8 mouse cellular contexts compared by ENCODE assay signal in the genomic region with DNA sequence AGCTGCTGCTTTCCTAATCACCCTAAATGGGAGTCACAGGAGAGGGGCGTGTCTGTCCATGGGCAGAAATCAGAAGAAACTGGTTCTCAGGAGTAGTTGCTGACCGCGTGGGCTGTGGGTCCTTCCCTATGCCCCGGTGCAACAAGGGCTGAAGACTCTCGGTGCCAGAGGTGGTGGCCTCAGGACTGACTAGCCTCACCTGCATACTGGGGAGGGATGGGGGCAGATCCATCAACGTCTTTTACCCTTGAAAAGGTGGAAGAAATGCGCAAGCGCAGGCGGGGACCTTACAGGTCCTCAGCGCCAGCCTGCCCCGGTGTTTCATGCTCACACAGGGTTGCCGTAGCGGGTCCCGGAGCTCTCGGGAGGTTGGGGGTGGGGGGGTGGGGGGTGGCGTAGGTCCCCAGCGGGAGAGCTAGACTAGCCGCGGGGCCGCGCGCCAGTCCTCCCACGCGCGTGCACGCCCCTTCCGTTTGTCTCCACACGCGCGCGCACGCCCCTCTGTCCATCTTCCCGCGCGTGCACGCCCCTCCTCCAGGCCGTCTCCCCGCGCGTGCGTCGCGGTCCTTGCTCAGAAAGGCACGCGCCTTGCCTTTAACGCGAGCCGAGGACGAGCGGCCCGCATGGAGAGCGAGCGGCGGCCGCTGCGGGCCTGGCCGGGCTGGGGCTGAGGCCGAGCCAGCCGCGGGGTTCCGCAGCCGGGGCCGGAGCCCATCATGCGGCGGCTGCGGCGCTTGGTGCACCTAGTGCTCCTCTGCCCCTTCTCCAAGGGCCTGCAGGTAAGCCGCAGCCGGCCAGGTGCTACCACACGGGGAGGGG. TPM values are rescaled to one million over a fixed set of nuclear protein-coding genes. Genes with fewer than 3 reads are reported as not detected.
A peak's percentile ranks its signal among the peaks of the same experiment; 100 is the strongest.
DNase-seq lines count a peak whose midpoint lies in the region; TF ChIP-seq lines count a peak whose summit lies in the region.

A gene (plus strand): TSS at position 537 of the 819 bp plus-strand sequence.

- DNase-seq in ovary, adult 18-20 months (ENCODE audit: low spot score) = peak; percentile 45
- DNase-seq in ovary, postnatal 10 days (ENCODE audit: low spot score) = no peak
- peak; percentile 89 for DNase-seq in embryonic facial prominence, embryonic 10.5 days (ENCODE audit: low spot score)
- DNase-seq in heart, adult 18-20 months = peak; percentile 77 to 80
- DNase-seq in kidney, adult 11 months = peak; percentile 49
- DNase-seq in left cerebral cortex, postnatal 36 days (ENCODE audit: low spot score in 2 of 2) = peak; percentile 85 to 91
- DNase-seq in midbrain, embryonic 10.5 days (ENCODE audit: low spot score) = peak; percentile 78

- no peaks in the 10 kb centered on the region for H3K9me3 ChIP-seq in embryonic facial prominence, embryonic 10.5 days
- H3K9me3 ChIP-seq in midbrain, embryonic 10.5 days (replicated peaks) = no peaks in the 10 kb centered on the region

- WGBS in embryonic facial prominence, embryonic 10.5 days = under 1% methylated on average over 70 of the region's 70 CpGs
- 1% methylated on average over 70 of the region's 70 CpGs for WGBS in midbrain, embryonic 10.5 days
- 1% methylated on average over 69 of the region's 70 CpGs for WGBS in small intestine, adult 2 months

- intact Hi-C loops in left cerebral cortex, postnatal 36 days (cut with DNase I) = loop anchor here (5.0 kb wide), 1 partner anchor 181 kb away; a partner anchor contains a TSS

- H3K4me3 ChIP-seq in embryonic facial prominence, embryonic 10.5 days = peak within 1 kb of the TSS; percentile 86
- H3K4me3 ChIP-seq in midbrain, embryonic 10.5 days = peak within 1 kb of the TSS; percentile 82
- H3K4me3 ChIP-seq in small intestine, adult 2 months (ENCODE audit: low read depth, low read length) = peak within 1 kb of the TSS; percentile 58

- peak within 1 kb of the TSS; percentile 95 for H3K27ac ChIP-seq in embryonic facial prominence, embryonic 10.5 days (replicated peaks)
- peak within 1 kb of the TSS; percentile 93 for H3K27ac ChIP-seq in midbrain, embryonic 10.5 days (replicated peaks)
- no peak within 1 kb of the TSS for H3K27ac ChIP-seq in small intestine, adult 2 months (ENCODE audit: insufficient read depth, low read depth, low read length)

- peaks cover 15% of the 10 kb centered on the region; the same call in 1 of the 2 replicates for H3K27me3 ChIP-seq in embryonic facial prominence, embryonic 10.5 days (replicated peaks; ENCODE audit: low read depth, poor library complexity, severe bottlenecking)
- H3K27me3 ChIP-seq in midbrain, embryonic 10.5 days (ENCODE audit: low read depth, poor library complexity, severe bottlenecking) = peaks cover 15% of the 10 kb centered on the region
- no peaks in the 10 kb centered on the region for H3K27me3 ChIP-seq in small intestine, adult 2 months (ENCODE audit: control insufficient read depth, insufficient read depth, low read length)

- peaks cover 50% of the 10 kb centered on the region for H3K4me1 ChIP-seq in embryonic facial prominence, embryonic 10.5 days
- peaks cover 44% of the 10 kb centered on the region for H3K4me1 ChIP-seq in midbrain, embryonic 10.5 days
- H3K4me1 ChIP-seq in small intestine, adult 2 months (ENCODE audit: control insufficient read depth, insufficient read depth, insufficient read length, low read length) = peaks cover 17% of the 10 kb centered on the region

- TF ChIP-seq POLR2A in small intestine, adult 2 months (IDR thresholded peaks at IDR 0.05; ENCODE audit: low read depth, low read length) = no peak

- peaks cover 22% of the 10 kb centered on the region for H3K36me3 ChIP-seq in embryonic facial prominence, embryonic 10.5 days (replicated peaks)
- H3K36me3 ChIP-seq in midbrain, embryonic 10.5 days = peaks cover 16% of the 10 kb centered on the region
- no peaks in the 10 kb centered on the region for H3K36me3 ChIP-seq in small intestine, adult 2 months (ENCODE audit: control insufficient read depth, insufficient read depth, low read length)

- TF ChIP-seq CTCF in small intestine, adult 2 months (IDR thresholded peaks at IDR 0.05; ENCODE audit: extremely low read depth, insufficient read length, insufficient replicate concordance, low read depth, low read length) = no peak

RNA-seq across cellular contexts. Expression of the gene that starts here (rescaled TPM):
- 39.9 and 43.8 TPM in 2 replicates for polyA plus RNA-seq in embryonic facial prominence, embryonic 10.5 days (2016; fragmentation: Nextera tagmentation; extraction: Ambion mirVana)
- total RNA-seq in heart, adult 18-20 months (2021) = 10 to 100 TPM; 22.0 to 22.2 TPM
- total RNA-seq in left cerebral cortex, postnatal 36 days (2021) = 10 to 100 TPM; 69.1 to 81.4 TPM
- 36.4 and 51.4 TPM in 2 replicates for polyA plus RNA-seq in midbrain, embryonic 10.5 days (2016; fragmentation: Nextera tagmentation; extraction: Ambion mirVana)
- polyA plus RNA-seq in small intestine, adult 2 months (2012; rRNA removed) = 5.0 and 7.7 TPM in 2 replicates
